Mouse (Mus musculus): ENCODE data around the gene Mapkapk2. TPM values are rescaled to one million over a fixed set of nuclear protein-coding genes. Genes with fewer than 3 reads are reported as not detected.
A peak's percentile ranks its signal among the peaks of the same experiment; 100 is the strongest.

Mapkapk2 gene
- polyA plus RNA-seq, 1 experiment from 2014 or later, result 12.3 TPM

- no peak overlapping the region for H3K27ac ChIP-seq
- H3K4me1 ChIP-seq (replicated peaks), result peaks cover 89% of the 10 kb centered on the region
- no peaks in the 10 kb centered on the region for H3K36me3 ChIP-seq
- H3K9ac ChIP-seq, result no peak overlapping the region
- H3K27me3 ChIP-seq, result peaks cover 12% of the 10 kb centered on the region
- no peak overlapping the region for H3K4me3 ChIP-seq (replicated peaks)
- ATAC-seq (ENCODE audit: low read depth), result no peak
- H3K9me3 ChIP-seq (replicated peaks), result no peaks in the 10 kb centered on the region
- DNase-seq, result no peak
- 62% methylated on average over 3 of the region's 3 CpGs for WGBS (ENCODE audit: insufficient replicate concordance)
- H3K4me2 ChIP-seq, result no peak overlapping the region
Observed at GRCm38 (mm10) chr1:131091481-131091880, 6.1 kb downstream of the Mapkapk2 start.

DNA sequence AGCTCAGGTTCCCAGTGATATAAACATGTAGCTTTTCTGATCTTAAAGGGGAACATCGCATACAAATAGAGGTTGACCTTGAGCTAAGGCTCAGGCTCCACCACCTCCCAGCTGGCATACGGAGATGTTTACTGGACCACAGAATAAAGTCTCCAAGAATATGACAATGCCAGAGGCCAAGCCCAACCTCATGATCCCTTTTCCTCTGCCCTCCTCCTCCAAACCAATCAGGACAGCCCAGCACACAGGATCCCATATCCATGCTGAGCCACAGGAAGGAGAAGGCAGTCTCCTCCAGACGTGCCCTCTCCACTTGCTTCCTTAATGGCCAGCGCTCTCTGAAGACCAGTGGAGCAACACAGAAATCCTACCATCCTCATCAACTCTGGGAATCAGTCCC, 6.7 kb downstream of the Mapkapk2 start:
- no peak overlapping the region for H3K9ac ChIP-seq
- DNase-seq, result no peak
- no peaks in the 10 kb centered on the region for H3K9me3 ChIP-seq (replicated peaks)
- H3K4me1 ChIP-seq (replicated peaks), result peaks cover 89% of the 10 kb centered on the region
- H3K36me3 ChIP-seq, result no peaks in the 10 kb centered on the region
- WGBS (ENCODE audit: insufficient replicate concordance), result 58% methylated on average over 4 of the region's 4 CpGs
- ATAC-seq (ENCODE audit: low read depth), result no peak
- no peak overlapping the region for H3K4me2 ChIP-seq
- no peak overlapping the region for H3K27ac ChIP-seq
- peaks cover 6% of the 10 kb centered on the region for H3K27me3 ChIP-seq
- H3K4me3 ChIP-seq (replicated peaks), result no peak overlapping the region

- no peak overlapping the region; the same call in 1 of the 2 replicates for H3K27ac ChIP-seq
- DNase-seq, result no peak
- H3K9ac ChIP-seq, result 0 out of 2 replicates have a peak overlapping the region, but pooled peaks have one; percentile 23
Observed at GRCm38 (mm10) chr1:131090261-131090660, 7.4 kb downstream of the Mapkapk2 start.

GRCm38 (mm10) chr1:131089525-131090127, 8.0 kb downstream of the Mapkapk2 start:
- WGBS (ENCODE audit: insufficient replicate concordance), result 38% methylated on average over 2 of the region's 2 CpGs
- 0 out of 2 replicates have a peak overlapping the region, but pooled peaks have one; percentile 2 for H3K4me2 ChIP-seq
- peak; percentile 13; the same call in 1 of the 2 replicates for ATAC-seq (ENCODE audit: low read depth)
- peak overlapping the region; percentile 23; the same call in 1 of the 2 replicates for H3K9ac ChIP-seq
- no peaks in the 10 kb centered on the region for H3K36me3 ChIP-seq
- H3K27me3 ChIP-seq, result no peaks in the 10 kb centered on the region
- peaks cover 90% of the 10 kb centered on the region for H3K4me1 ChIP-seq (replicated peaks)
- no peak for DNase-seq
- H3K9me3 ChIP-seq (replicated peaks), result no peaks in the 10 kb centered on the region
- no peak overlapping the region for H3K27ac ChIP-seq
- no peak overlapping the region for H3K4me3 ChIP-seq (replicated peaks)

More at GRCm38 (mm10) chr1:131090261-131090660, 7.4 kb downstream of the Mapkapk2 start:
- Histone ChIP-seq H3K36me3 (no peaks in the 10 kb centered on the region), H3K4me3 (replicated peaks) (no peak overlapping the region), H3K27me3 (no peaks in the 10 kb centered on the region; the same call in 1 of the 2 replicates), H3K4me2 (0 out of 2 replicates have a peak overlapping the region, but pooled peaks have one; percentile 2), H3K4me1 (replicated peaks) (peaks cover 89% of the 10 kb centered on the region), H3K9me3 (replicated peaks) (no peaks in the 10 kb centered on the region)
- no peak for ATAC-seq (ENCODE audit: low read depth)
- 45% methylated on average over 5 of the region's 5 CpGs for WGBS (ENCODE audit: insufficient replicate concordance)

DNA sequence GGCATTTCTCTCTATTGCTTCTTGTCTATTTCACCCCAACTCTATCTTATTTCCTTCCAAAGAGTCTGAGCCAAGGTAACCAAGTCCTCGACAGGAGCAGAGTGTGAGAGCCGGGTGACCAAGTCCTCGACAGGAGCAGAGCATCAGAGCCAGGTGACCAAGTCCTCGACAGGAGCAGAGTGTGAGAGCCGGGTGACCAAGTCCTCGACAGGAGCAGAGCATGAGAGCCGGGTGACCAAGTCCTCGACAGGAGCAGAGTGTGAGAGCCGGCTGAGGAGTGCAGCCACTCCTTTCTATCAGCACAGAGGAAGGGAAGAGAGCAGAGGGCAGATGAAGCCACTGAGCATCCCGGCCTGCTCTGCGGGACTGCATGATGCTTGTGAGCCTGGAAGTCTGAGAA, 9.1 kb downstream of the Mapkapk2 start:
- peaks cover 90% of the 10 kb centered on the region for H3K4me1 ChIP-seq (replicated peaks)
- no peak overlapping the region for H3K4me2 ChIP-seq
- no peak overlapping the region for H3K4me3 ChIP-seq (replicated peaks)
- no peaks in the 10 kb centered on the region for H3K36me3 ChIP-seq
- WGBS (ENCODE audit: insufficient replicate concordance), result 55% methylated on average over 11 of the region's 11 CpGs
- no peaks in the 10 kb centered on the region for H3K9me3 ChIP-seq (replicated peaks)
- no peak overlapping the region for H3K9ac ChIP-seq
- no peak for DNase-seq
- no peak overlapping the region for H3K27ac ChIP-seq
- ATAC-seq (ENCODE audit: low read depth), result no peak
- H3K27me3 ChIP-seq, result no peaks in the 10 kb centered on the region

DNA sequence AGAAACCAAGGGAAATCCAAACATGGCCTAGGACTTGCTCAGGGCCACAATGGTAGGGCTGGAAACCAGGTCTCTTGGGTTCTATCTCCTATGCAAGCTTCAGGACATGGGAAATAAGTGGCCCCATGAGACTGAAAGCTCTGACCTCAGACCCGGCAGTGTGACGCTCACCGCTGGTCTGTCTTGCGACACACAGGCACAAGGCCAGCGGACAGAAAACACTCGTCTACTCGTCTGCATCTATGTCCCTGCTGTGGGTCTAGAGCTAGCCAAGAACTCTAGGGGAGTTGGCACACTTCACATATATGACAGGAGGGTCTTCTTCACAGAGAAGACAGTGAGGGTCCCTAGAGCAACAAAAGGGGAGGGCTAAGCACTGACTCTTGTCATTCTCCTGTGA, 10.7 kb downstream of the Mapkapk2 start:
- 0 out of 2 replicates have a peak overlapping the region, but pooled peaks have one; percentile 17 for H3K9ac ChIP-seq
- H3K9me3 ChIP-seq (replicated peaks), result no peaks in the 10 kb centered on the region
- no peaks in the 10 kb centered on the region for H3K36me3 ChIP-seq
- H3K4me1 ChIP-seq (replicated peaks), result peaks cover 92% of the 10 kb centered on the region
- ATAC-seq (ENCODE audit: low read depth) (0 out of 2 replicates have a peak, but pooled peaks have one; percentile 27), DNase-seq (no peak)
- no peaks in the 10 kb centered on the region for H3K27me3 ChIP-seq
- H3K27ac ChIP-seq, result peak overlapping the region; percentile 48
- no peak overlapping the region for H3K4me3 ChIP-seq (replicated peaks)
- 39% methylated on average over 7 of the region's 7 CpGs for WGBS (ENCODE audit: insufficient replicate concordance)
- H3K4me2 ChIP-seq, result peak overlapping the region; percentile 25; the same call in 1 of the 2 replicates

DNA sequence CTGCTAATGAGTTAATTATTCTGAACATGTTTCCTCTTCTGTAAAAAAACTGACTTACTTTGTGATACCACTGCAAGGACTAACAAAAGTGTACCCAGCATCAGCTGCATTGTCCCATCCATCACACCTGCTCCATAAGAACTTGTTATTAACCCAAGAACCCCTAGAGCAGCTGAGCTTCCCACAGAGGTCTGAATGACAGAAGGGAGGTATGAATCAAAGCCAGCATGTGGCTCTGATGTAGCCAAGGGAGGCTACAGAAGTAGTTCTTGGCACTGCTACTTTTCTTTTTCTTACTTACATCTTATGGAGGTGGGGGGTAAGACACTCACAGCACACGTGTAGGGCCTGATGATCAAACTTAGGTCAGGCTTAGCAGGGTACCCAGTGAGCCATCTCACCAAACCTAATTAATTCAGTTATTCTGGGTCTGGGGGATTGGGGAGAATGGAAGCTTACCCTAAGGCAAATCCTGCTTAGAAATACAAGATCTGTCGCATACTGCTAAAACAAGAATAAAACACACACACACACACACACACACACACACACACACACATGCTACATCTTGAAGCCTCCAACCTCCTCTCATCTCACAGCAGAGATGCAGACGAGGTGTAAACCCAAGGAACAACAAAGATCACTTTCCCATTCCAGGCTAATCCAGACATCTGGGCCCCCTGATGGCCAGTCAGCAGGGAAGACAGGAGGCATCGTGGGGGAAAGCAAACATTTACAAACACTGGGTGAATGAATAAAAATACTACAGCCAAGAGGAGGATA, 11.5 kb downstream of the Mapkapk2 start:
- no peak for ATAC-seq (ENCODE audit: low read depth)
- peak overlapping the region; percentile 25; the same call in 1 of the 2 replicates for H3K4me2 ChIP-seq
- WGBS (ENCODE audit: insufficient replicate concordance), result 37% methylated on average over 4 of the region's 4 CpGs

GRCm38 (mm10) chr1:131085272-131085671, 12.4 kb downstream of the Mapkapk2 start:
- Histone ChIP-seq H3K36me3 (no peaks in the 10 kb centered on the region), H3K4me1 (replicated peaks) (peaks cover 93% of the 10 kb centered on the region), H3K27ac (peak overlapping the region; percentile 64; the same call in 1 of the 2 replicates), H3K9me3 (replicated peaks) (no peaks in the 10 kb centered on the region), H3K4me3 (replicated peaks) (no peak overlapping the region), H3K4me2 (no peak overlapping the region), H3K27me3 (no peaks in the 10 kb centered on the region), H3K9ac (no peak overlapping the region)
- ATAC-seq (ENCODE audit: low read depth) (no peak), DNase-seq (no peak)
- WGBS (ENCODE audit: insufficient replicate concordance), result 59% methylated on average over 3 of the region's 3 CpGs

More for the DNA sequence above, 11.5 kb downstream of the Mapkapk2 start:
- Histone ChIP-seq H3K36me3 (no peaks in the 10 kb centered on the region), H3K9ac (no peak overlapping the region), H3K27me3 (no peaks in the 10 kb centered on the region), H3K4me3 (replicated peaks) (no peak overlapping the region), H3K4me1 (replicated peaks) (peaks cover 93% of the 10 kb centered on the region), H3K27ac (peak overlapping the region; percentile 48), H3K9me3 (replicated peaks) (no peaks in the 10 kb centered on the region)
- no peak for DNase-seq

- no peak for DNase-seq
- no peak overlapping the region for H3K4me3 ChIP-seq (replicated peaks)
- 15% methylated on average over 8 of the region's 8 CpGs for WGBS (ENCODE audit: insufficient replicate concordance)
Observed at GRCm38 (mm10) chr1:131084289-131084688, 13.3 kb downstream of the Mapkapk2 start.

GRCm38 (mm10) chr1:131083609-131084008, 14.0 kb downstream of the Mapkapk2 start:
- H3K27me3 ChIP-seq, result no peaks in the 10 kb centered on the region
- H3K4me2 ChIP-seq, result peak overlapping the region; percentile 9
- H3K36me3 ChIP-seq, result no peaks in the 10 kb centered on the region
- ATAC-seq (ENCODE audit: low read depth), result no peak
- 40% methylated on average over 4 of the region's 4 CpGs for WGBS (ENCODE audit: insufficient replicate concordance)
- peak overlapping the region; percentile 64 for H3K27ac ChIP-seq
- no peaks in the 10 kb centered on the region for H3K9me3 ChIP-seq (replicated peaks)
- no peak overlapping the region for H3K4me3 ChIP-seq (replicated peaks)
- peaks cover 91% of the 10 kb centered on the region for H3K4me1 ChIP-seq (replicated peaks)
- no peak for DNase-seq
- peak overlapping the region; percentile 10 for H3K9ac ChIP-seq

More at GRCm38 (mm10) chr1:131084289-131084688, 13.3 kb downstream of the Mapkapk2 start:
- H3K36me3 ChIP-seq, result no peaks in the 10 kb centered on the region
- H3K4me1 ChIP-seq (replicated peaks), result peaks cover 91% of the 10 kb centered on the region
- peak overlapping the region; percentile 19 for H3K4me2 ChIP-seq
- H3K9me3 ChIP-seq (replicated peaks), result no peaks in the 10 kb centered on the region
- peak overlapping the region; percentile 2; the same call in 1 of the 2 replicates for H3K9ac ChIP-seq
- peak; percentile 43 for ATAC-seq (ENCODE audit: low read depth)
- H3K27ac ChIP-seq, result peak overlapping the region; percentile 64
- H3K27me3 ChIP-seq, result no peaks in the 10 kb centered on the region

GRCm38 (mm10) chr1:131083122-131083521, 14.5 kb downstream of the Mapkapk2 start:
- Histone ChIP-seq H3K9me3 (replicated peaks) (no peaks in the 10 kb centered on the region), H3K4me1 (replicated peaks) (peaks cover 90% of the 10 kb centered on the region), H3K27ac (peak overlapping the region; percentile 64), H3K36me3 (no peaks in the 10 kb centered on the region), H3K4me2 (no peak overlapping the region), H3K27me3 (no peaks in the 10 kb centered on the region), H3K9ac (no peak overlapping the region), H3K4me3 (replicated peaks) (no peak overlapping the region)
- DNase-seq (no peak), ATAC-seq (ENCODE audit: low read depth) (no peak)
- 27% methylated on average over 5 of the region's 5 CpGs for WGBS (ENCODE audit: insufficient replicate concordance)

Data from liver, embryonic 13.5 days (tissue).